Mouse (Mus musculus): Measurements from ENCODE around the gene 0610009B22Rik.
A peak's percentile ranks its signal among the peaks of the same experiment; 100 is the strongest.

Gene 0610009B22Rik

GRCm38 (mm10) chr11:51658291-51658690 lies 30.4 kb downstream of the 0610009B22Rik start:
- no peak for DNase-seq

GRCm38 (mm10) chr11:51656798-51657521 lies 31.7 kb downstream of the 0610009B22Rik start:
- DNase-seq = no peak

- DNase-seq = no peak
Measured at GRCm38 (mm10) chr11:51654891-51655290, 33.8 kb downstream of the 0610009B22Rik start.

GRCm38 (mm10) chr11:51653736-51654135 lies 34.9 kb downstream of the 0610009B22Rik start:
- no peak for DNase-seq

GRCm38 (mm10) chr11:51652889-51653418 lies 35.7 kb downstream of the 0610009B22Rik start:
- DNase-seq = no peak

GRCm38 (mm10) chr11:51650691-51651515 lies 37.8 kb downstream of the 0610009B22Rik start, which contains the start of the genes N4bp3 and D930048N14Rik:
TSS of gene N4bp3 (minus strand) at chr11:51650842.
TSS of gene D930048N14Rik (plus strand) at chr11:51650954.
- DNase-seq = peak; percentile 54 to 64

- peak in 1 of 2 experiments; percentile 45 for DNase-seq
Measured at GRCm38 (mm10) chr11:51650261-51650660, 38.4 kb downstream of the 0610009B22Rik start.

GRCm38 (mm10) chr11:51649889-51650199 lies 38.8 kb downstream of the 0610009B22Rik start:
- DNase-seq = peak in 1 of 2 experiments; percentile 24

GRCm38 (mm10) chr11:51649111-51649888 lies 39.4 kb downstream of the 0610009B22Rik start:
- DNase-seq = peak in 1 of 2 experiments; percentile 26

GRCm38 (mm10) chr11:51648566-51648965 lies 40.1 kb downstream of the 0610009B22Rik start:
- peak in 1 of 2 experiments; percentile 18 for DNase-seq

- peak in 1 of 2 experiments; percentile 5 for DNase-seq
Measured at GRCm38 (mm10) chr11:51646751-51647667, 41.7 kb downstream of the 0610009B22Rik start.

GRCm38 (mm10) chr11:51646245-51646644 lies 42.4 kb downstream of the 0610009B22Rik start:
- peak in 1 of 2 experiments; percentile 23 for DNase-seq

GRCm38 (mm10) chr11:51645293-51645692 lies 43.4 kb downstream of the 0610009B22Rik start:
- peak; percentile 72 to 78 for DNase-seq

GRCm38 (mm10) chr11:51644217-51644616 lies 44.5 kb downstream of the 0610009B22Rik start:
- peak in 1 of 2 experiments; percentile 21 for DNase-seq

- peak; percentile 59 to 63 for DNase-seq
Measured at GRCm38 (mm10) chr11:51643761-51644160, 44.9 kb downstream of the 0610009B22Rik start.

- DNase-seq = no peak
Measured at GRCm38 (mm10) chr11:51643202-51643601, 45.5 kb downstream of the 0610009B22Rik start.

GRCm38 (mm10) chr11:51640748-51641147 lies 47.9 kb downstream of the 0610009B22Rik start:
- peak in 1 of 2 experiments; percentile 37 for DNase-seq

- DNase-seq = no peak
Measured at GRCm38 (mm10) chr11:51638497-51638896, 50.2 kb downstream of the 0610009B22Rik start.

- DNase-seq = peak in 1 of 2 experiments; percentile 29
Measured at GRCm38 (mm10) chr11:51637971-51638414, 50.7 kb downstream of the 0610009B22Rik start.

- peak; percentile 61 to 71 for DNase-seq
Measured at GRCm38 (mm10) chr11:51636323-51636684, 52.4 kb downstream of the 0610009B22Rik start.
